Mouse (Mus musculus) thymus, adult 2 months (tissue): Measurements from ENCODE around the gene Ncl.

Source experiments
- CTCF ChIP-seq: fragments of 200-500 bp; IDR thresholded peaks from 2 replicates; pipeline ENCODE4 v1.5.1; 2012; ENCODE audit warnings: mild to moderate bottlenecking, control low read depth, low read length, moderate library complexity, borderline replicate concordance; ENCODE audit not compliant: control insufficient read depth, poor library complexity, insufficient read depth; ENCODE audit errors: extremely low read depth
- POLR2A ChIP-seq: fragments of 200-500 bp; IDR thresholded peaks from 2 replicates; pipeline ENCODE4 v1.6.1; 2012; ENCODE audit warnings: mild to moderate bottlenecking, low read length, control low read depth, moderate library complexity; ENCODE audit not compliant: control insufficient read depth, poor library complexity, insufficient read depth; ENCODE audit errors: extremely low read depth

DNA sequence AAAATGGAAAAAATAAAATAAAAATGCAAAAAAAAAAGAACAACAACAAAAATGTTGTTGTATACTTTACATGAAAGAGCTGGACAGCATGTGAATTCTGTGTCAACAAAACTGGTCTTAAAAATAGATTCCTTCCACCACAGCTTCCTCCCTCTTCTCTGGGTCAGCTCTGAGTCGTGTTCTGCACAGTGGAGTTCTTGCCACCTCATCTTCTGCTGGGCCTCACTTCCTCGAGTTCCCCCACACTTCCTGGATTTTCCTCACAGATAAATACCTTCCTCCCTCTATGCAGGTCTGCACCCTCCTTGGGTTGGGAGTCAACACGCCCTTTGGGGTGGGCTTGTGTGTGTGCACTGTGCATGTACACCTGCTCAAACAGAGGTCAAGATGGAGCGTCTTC is 47.1 kb upstream of the Ncl start:
- no peak for TF ChIP-seq POLR2A
- TF ChIP-seq CTCF: no peak
